Mouse (Mus musculus) neural tube, embryonic 12.5 days (tissue): ENCODE measurements around the gene Dap. TPM values are rescaled to one million over a fixed set of nuclear protein-coding genes. Genes with fewer than 3 reads are reported as not detected.

ENCODE experiments used
- ATAC-seq: fragments of 200-750 bp; cut with Nextera tagmentation; 2 replicates; pipeline ENCODE4 v1.8.0; 2017; ENCODE audit warnings: low read depth, mild to moderate bottlenecking, moderate TSS enrichment, moderate library complexity; ENCODE audit not compliant: low FRiP score
- H3K27ac ChIP-seq: fragments of 300-500 bp; sonication (generic); 2 replicates; pipeline ENCODE4 v1.5.1; 2016
- H3K27me3 ChIP-seq: fragments of 300-500 bp; sonication (generic); replicated peaks from 2 replicates; pipeline ENCODE4 v1.6.1; 2016; ENCODE audit warnings: mild to moderate bottlenecking
- H3K36me3 ChIP-seq: fragments of 300-500 bp; sonication (generic); 2 replicates; pipeline ENCODE4 v1.6.1; 2016; ENCODE audit warnings: mild to moderate bottlenecking
- H3K4me1 ChIP-seq: fragments of 300-500 bp; sonication (generic); 2 replicates; pipeline ENCODE4 v1.6.1; 2016
- H3K4me2 ChIP-seq: fragments of 300-500 bp; sonication (generic); replicated peaks from 2 replicates; pipeline ENCODE4 v1.6.1; 2016; ENCODE audit warnings: mild to moderate bottlenecking
- H3K4me3 ChIP-seq: fragments of 300-500 bp; sonication (generic); 2 replicates; pipeline ENCODE4 v1.5.1; 2016
- H3K9ac ChIP-seq: fragments of 300-500 bp; sonication (generic); 2 replicates; pipeline ENCODE4 v1.6.1; 2016; ENCODE audit warnings: mild to moderate bottlenecking
- H3K9me3 ChIP-seq: fragments of 300-500 bp; sonication (generic); 2 replicates; pipeline ENCODE4 v1.6.1; 2016; ENCODE audit warnings: mild to moderate bottlenecking
- WGBS: fragments of 180-500 bp; shearing (Covaris S2); methylation state at CpG from one replicate; pipeline ENCODE4 v1.1.7; 2016; 5-methylcytosine and 5-hydroxymethylcytosine counted together
- polyA plus RNA-seq: library from polyadenylated mRNA; unstranded; fragments of >200 nt; fragmentation: Nextera tagmentation; extraction: Ambion mirVana; gene quantifications from 2 replicates; pipeline ENCODE4 v1.2.1, GENCODE M21; 2016

Gene Dap
- polyA plus RNA-seq, 1 experiment from 2014 or later, result 44.0 TPM

GRCm38 (mm10) chr15:31272695-31273094 is 48.6 kb downstream of the Dap start:
- 87% methylated on average over 7 of the region's 7 CpGs for WGBS
- Histone ChIP-seq H3K4me1 (0 out of 2 replicates have a peak, but pooled peaks cover 3% of the 10 kb centered on the region), H3K36me3 (no peaks in the 10 kb centered on the region), H3K9me3 (no peaks in the 10 kb centered on the region), H3K4me2 (no peak overlapping the region), H3K27me3 (no peaks in the 10 kb centered on the region), H3K27ac (no peak overlapping the region), H3K4me3 (no peak overlapping the region), H3K9ac (no peak overlapping the region)
- ATAC-seq, result no peak

- no peak overlapping the region for H3K4me2 ChIP-seq
- no peaks in the 10 kb centered on the region for H3K9me3 ChIP-seq
- H3K9ac ChIP-seq, result no peak overlapping the region
- H3K36me3 ChIP-seq, result no peaks in the 10 kb centered on the region
- H3K4me3 ChIP-seq, result no peak overlapping the region
- no peaks in the 10 kb centered on the region for H3K27me3 ChIP-seq
- WGBS, result 76% methylated on average over 10 of the region's 10 CpGs
- H3K4me1 ChIP-seq, result 0 out of 2 replicates have a peak, but pooled peaks cover 3% of the 10 kb centered on the region
- no peak for ATAC-seq
- H3K27ac ChIP-seq, result no peak overlapping the region
Measured at GRCm38 (mm10) chr15:31273509-31273908, 49.4 kb downstream of the Dap start.

GRCm38 (mm10) chr15:31278090-31278489 is 54.0 kb downstream of the Dap start:
- no peak overlapping the region for H3K9ac ChIP-seq
- WGBS, result 77% methylated on average over 4 of the region's 4 CpGs
- H3K4me2 ChIP-seq, result no peak overlapping the region
- no peaks in the 10 kb centered on the region for H3K9me3 ChIP-seq
- H3K27ac ChIP-seq, result no peak overlapping the region
- H3K27me3 ChIP-seq, result no peaks in the 10 kb centered on the region
- no peaks in the 10 kb centered on the region for H3K36me3 ChIP-seq
- H3K4me1 ChIP-seq, result no peaks in the 10 kb centered on the region
- H3K4me3 ChIP-seq, result no peak overlapping the region
- ATAC-seq, result no peak

- no peaks in the 10 kb centered on the region for H3K36me3 ChIP-seq
- WGBS, result 74% methylated on average over 2 of the region's 2 CpGs
- no peak overlapping the region for H3K27ac ChIP-seq
- no peaks in the 10 kb centered on the region for H3K4me1 ChIP-seq
- ATAC-seq, result no peak
- no peak overlapping the region for H3K4me2 ChIP-seq
- H3K27me3 ChIP-seq, result no peaks in the 10 kb centered on the region
- H3K4me3 ChIP-seq, result no peak overlapping the region
- H3K9ac ChIP-seq, result no peak overlapping the region
- H3K9me3 ChIP-seq, result no peaks in the 10 kb centered on the region
Measured at GRCm38 (mm10) chr15:31279120-31279519, 55.0 kb downstream of the Dap start.

GRCm38 (mm10) chr15:31279577-31280004 is 55.5 kb downstream of the Dap start:
- Histone ChIP-seq H3K4me1 (no peaks in the 10 kb centered on the region), H3K4me3 (no peak overlapping the region), H3K27ac (no peak overlapping the region), H3K36me3 (no peaks in the 10 kb centered on the region), H3K4me2 (no peak overlapping the region), H3K9me3 (no peaks in the 10 kb centered on the region), H3K9ac (no peak overlapping the region), H3K27me3 (no peaks in the 10 kb centered on the region)
- no peak for ATAC-seq
- WGBS, result 64% methylated on average over 6 of the region's 6 CpGs

- H3K9ac ChIP-seq, result no peak overlapping the region
- 72% methylated on average over 5 of the region's 5 CpGs for WGBS
- ATAC-seq, result no peak
- no peak overlapping the region for H3K4me2 ChIP-seq
- no peak overlapping the region for H3K27ac ChIP-seq
- H3K27me3 ChIP-seq, result no peaks in the 10 kb centered on the region
- H3K4me3 ChIP-seq, result no peak overlapping the region
- no peaks in the 10 kb centered on the region for H3K36me3 ChIP-seq
- H3K9me3 ChIP-seq, result no peaks in the 10 kb centered on the region
- H3K4me1 ChIP-seq, result no peaks in the 10 kb centered on the region
Measured at GRCm38 (mm10) chr15:31280059-31280458, 55.9 kb downstream of the Dap start.

- no peak overlapping the region for H3K4me2 ChIP-seq
- no peak overlapping the region for H3K27ac ChIP-seq
- no peaks in the 10 kb centered on the region for H3K9me3 ChIP-seq
- WGBS, result 76% methylated on average over 2 of the region's 2 CpGs
- H3K9ac ChIP-seq, result no peak overlapping the region
- no peaks in the 10 kb centered on the region for H3K4me1 ChIP-seq
- no peaks in the 10 kb centered on the region for H3K27me3 ChIP-seq
- H3K4me3 ChIP-seq, result no peak overlapping the region
- no peaks in the 10 kb centered on the region for H3K36me3 ChIP-seq
- no peak for ATAC-seq
Measured at GRCm38 (mm10) chr15:31280683-31281082, 56.6 kb downstream of the Dap start.

GRCm38 (mm10) chr15:31281830-31282229 is 57.7 kb downstream of the Dap start:
- Histone ChIP-seq H3K36me3 (no peaks in the 10 kb centered on the region), H3K9ac (no peak overlapping the region), H3K9me3 (no peaks in the 10 kb centered on the region), H3K27me3 (no peaks in the 10 kb centered on the region), H3K4me3 (no peak overlapping the region), H3K4me2 (no peak overlapping the region), H3K4me1 (no peaks in the 10 kb centered on the region), H3K27ac (no peak overlapping the region)
- WGBS, result 83% methylated on average over 13 of the region's 13 CpGs
- ATAC-seq, result no peak

- H3K4me3 ChIP-seq, result no peak overlapping the region
- 81% methylated on average over 3 of the region's 3 CpGs for WGBS
- no peak for ATAC-seq
- H3K4me2 ChIP-seq, result no peak overlapping the region
- H3K27me3 ChIP-seq, result no peaks in the 10 kb centered on the region
- H3K36me3 ChIP-seq, result no peaks in the 10 kb centered on the region
- no peak overlapping the region for H3K9ac ChIP-seq
- H3K27ac ChIP-seq, result no peak overlapping the region
- no peaks in the 10 kb centered on the region for H3K4me1 ChIP-seq
- no peaks in the 10 kb centered on the region for H3K9me3 ChIP-seq
Measured at GRCm38 (mm10) chr15:31282353-31282752, 58.2 kb downstream of the Dap start.

GRCm38 (mm10) chr15:31284142-31284541 is 60.0 kb downstream of the Dap start:
- Histone ChIP-seq H3K27ac (no peak overlapping the region), H3K9ac (no peak overlapping the region), H3K9me3 (no peaks in the 10 kb centered on the region), H3K4me2 (no peak overlapping the region), H3K27me3 (no peaks in the 10 kb centered on the region), H3K4me1 (no peaks in the 10 kb centered on the region), H3K4me3 (no peak overlapping the region), H3K36me3 (no peaks in the 10 kb centered on the region)
- ATAC-seq, result no peak
- 71% methylated on average over 5 of the region's 5 CpGs for WGBS

- H3K27ac ChIP-seq, result no peak overlapping the region
- no peaks in the 10 kb centered on the region for H3K9me3 ChIP-seq
- H3K27me3 ChIP-seq, result no peaks in the 10 kb centered on the region
- H3K4me3 ChIP-seq, result no peak overlapping the region
- no peak overlapping the region for H3K9ac ChIP-seq
- no peak overlapping the region for H3K4me2 ChIP-seq
- H3K36me3 ChIP-seq, result no peaks in the 10 kb centered on the region
- H3K4me1 ChIP-seq, result no peaks in the 10 kb centered on the region
- WGBS, result 78% methylated on average over 17 of the region's 17 CpGs
- no peak for ATAC-seq
Measured at GRCm38 (mm10) chr15:31284922-31285631, 61.0 kb downstream of the Dap start.

- Histone ChIP-seq H3K36me3 (no peaks in the 10 kb centered on the region), H3K27ac (no peak overlapping the region), H3K4me1 (no peaks in the 10 kb centered on the region), H3K9ac (no peak overlapping the region), H3K27me3 (no peaks in the 10 kb centered on the region), H3K9me3 (no peaks in the 10 kb centered on the region), H3K4me3 (no peak overlapping the region), H3K4me2 (no peak overlapping the region)
- 85% methylated on average over 3 of the region's 3 CpGs for WGBS
- ATAC-seq, result peak; percentile 29; the same call in 1 of the 2 replicates
Measured at GRCm38 (mm10) chr15:31285695-31286094, 61.6 kb downstream of the Dap start.

- Histone ChIP-seq H3K27ac (no peak overlapping the region), H3K4me2 (no peak overlapping the region), H3K4me3 (no peak overlapping the region), H3K4me1 (peaks cover 13% of the 10 kb centered on the region), H3K9ac (no peak overlapping the region), H3K9me3 (no peaks in the 10 kb centered on the region), H3K27me3 (peaks cover 19% of the 10 kb centered on the region), H3K36me3 (no peaks in the 10 kb centered on the region)
- ATAC-seq, result no peak
- WGBS, result 42% methylated on average over 3 of the region's 3 CpGs
Measured at GRCm38 (mm10) chr15:31292627-31293026, 68.5 kb downstream of the Dap start.
